Mouse (Mus musculus) embryonic facial prominence, embryonic 11.5 days (tissue): ENCODE results near the gene Tom1l1. TPM values are rescaled to one million over a fixed set of nuclear protein-coding genes. Genes with fewer than 3 reads are reported as not detected.
A peak's percentile ranks its signal among the peaks of the same experiment; 100 is the strongest.

ENCODE experiments used
- ATAC-seq: fragments of 200-750 bp; cut with Nextera tagmentation; replicated peaks from 2 replicates; pipeline ENCODE4 v1.8.0; 2017; ENCODE audit warnings: low read depth; ENCODE audit not compliant: insufficient number of reproducible peaks, low FRiP score, low TSS enrichment
- DNase-seq: peaks from one replicate; pipeline ENCODE4 v3.0.0-alpha.2; 2015; ENCODE audit warnings: low spot score
- H3K27ac ChIP-seq: fragments of 300-500 bp; sonication (generic); replicated peaks from 2 replicates; pipeline ENCODE4 v1.5.1; 2014; ENCODE audit warnings: mild to moderate bottlenecking, low read depth, low read length, control low read depth
- H3K27me3 ChIP-seq: fragments of 300-500 bp; sonication (generic); 2 replicates; pipeline ENCODE4 v1.6.1; 2014; ENCODE audit warnings: mild to moderate bottlenecking, low read length, moderate library complexity, mixed read lengths; ENCODE audit not compliant: control insufficient read depth, insufficient read depth
- H3K36me3 ChIP-seq: fragments of 300-500 bp; sonication (generic); replicated peaks from 2 replicates; pipeline ENCODE4 v1.6.1; 2014; ENCODE audit warnings: low read depth, mild to moderate bottlenecking, low read length, moderate library complexity, mixed read lengths; ENCODE audit not compliant: control insufficient read depth, insufficient read depth
- H3K4me1 ChIP-seq: fragments of 300-500 bp; sonication (generic); 2 replicates; pipeline ENCODE4 v1.6.1; 2014; ENCODE audit warnings: low read length, mixed read lengths; ENCODE audit not compliant: control insufficient read depth, insufficient read depth
- H3K4me2 ChIP-seq: fragments of 300-500 bp; sonication (generic); 2 replicates; pipeline ENCODE4 v1.6.1; 2014; ENCODE audit warnings: low read depth, mild to moderate bottlenecking, control low read depth, low read length, moderate library complexity
- H3K4me3 ChIP-seq: fragments of 300-500 bp; sonication (generic); 2 replicates; pipeline ENCODE4 v1.5.1; 2014; ENCODE audit warnings: low read depth, low read length, control low read depth
- H3K9ac ChIP-seq: fragments of 300-500 bp; sonication (generic); replicated peaks from 2 replicates; pipeline ENCODE4 v1.6.1; 2014; ENCODE audit warnings: mild to moderate bottlenecking, control low read depth, low read length
- H3K9me3 ChIP-seq: fragments of 300-500 bp; sonication (generic); replicated peaks from 2 replicates; pipeline ENCODE4 v1.6.1; 2016; ENCODE audit warnings: mild to moderate bottlenecking, low read length, inconsistent platforms, mixed read lengths; ENCODE audit not compliant: control insufficient read depth
- WGBS: fragments of 180-500 bp; shearing (Covaris S2); extraction: QIAGEN DNeasy Blood & Tissue Kit; methylation state at CpG from one replicate; pipeline ENCODE4 v1.1.7; 2014; 5-methylcytosine and 5-hydroxymethylcytosine counted together
- polyA plus RNA-seq: library from polyadenylated mRNA; unstranded; fragments of >200 nt; fragmentation: Nextera tagmentation; extraction: Ambion mirVana; gene quantifications from 2 replicates; pipeline ENCODE4 v1.2.1, GENCODE M21; 2014

Tom1l1 gene
- polyA plus RNA-seq, 1 experiment from 2014 or later, result 20.6 TPM

DNA sequence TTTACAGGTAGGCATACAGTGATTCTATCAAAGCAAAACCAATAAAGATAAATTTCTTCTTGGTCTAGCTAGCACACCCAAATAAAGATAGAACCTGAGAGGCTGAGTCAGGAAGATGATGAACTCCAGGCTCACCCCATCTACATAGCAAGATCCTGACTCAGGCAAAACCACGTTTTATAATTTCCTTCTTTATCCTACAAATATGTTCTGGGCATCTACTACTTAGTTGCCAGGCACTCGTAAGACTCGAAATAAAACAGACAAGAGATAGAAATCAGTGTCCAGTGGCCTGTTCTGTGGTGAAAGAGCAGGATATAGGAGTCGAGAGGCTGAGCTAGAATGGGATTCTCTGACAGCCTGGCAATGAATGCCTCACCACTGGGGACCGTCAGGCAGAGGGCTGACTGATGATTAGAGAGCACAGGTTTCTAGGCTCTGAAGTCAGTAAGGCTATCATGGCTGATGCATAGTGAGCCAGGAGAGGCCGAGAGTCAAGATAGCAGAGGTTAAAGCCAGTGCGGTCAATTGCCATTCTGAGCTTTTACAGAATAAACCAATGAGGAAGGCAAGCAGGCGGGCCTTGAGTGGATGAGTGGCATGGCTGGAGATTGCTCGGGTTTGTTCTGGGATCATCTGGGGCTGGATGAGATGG, 37.8 kb downstream of the Tom1l1 start:
- Histone ChIP-seq H3K4me3 (no peak overlapping the region), H3K4me1 (no peaks in the 10 kb centered on the region), H3K9ac (no peak overlapping the region), H3K4me2 (no peak overlapping the region), H3K9me3 (no peaks in the 10 kb centered on the region), H3K36me3 (no peaks in the 10 kb centered on the region; the same call in none of the 2 replicates), H3K27ac (no peak overlapping the region), H3K27me3 (no peaks in the 10 kb centered on the region)
- WGBS, result 86% methylated on average over 9 of the region's 9 CpGs
- ATAC-seq (no peak), DNase-seq (no peak)

GRCm38 (mm10) chr11:90649777-90650176, 38.4 kb downstream of the Tom1l1 start:
- no peaks in the 10 kb centered on the region for H3K27me3 ChIP-seq
- H3K4me3 ChIP-seq, result no peak overlapping the region

GRCm38 (mm10) chr11:90638312-90638830, 49.8 kb downstream of the Tom1l1 start:
- peak; percentile 26 for ATAC-seq
- peak overlapping the region; percentile 77 for H3K27ac ChIP-seq
- under 1% methylated on average over 44 of the region's 54 CpGs for WGBS
- no peaks in the 10 kb centered on the region for H3K36me3 ChIP-seq
- H3K4me2 ChIP-seq, result peak overlapping the region; percentile 61
- peak overlapping the region; percentile 97 for H3K4me3 ChIP-seq
- DNase-seq, result peak; percentile 43
- no peaks in the 10 kb centered on the region for H3K27me3 ChIP-seq
- peak overlapping the region; percentile 96 for H3K9ac ChIP-seq
- H3K9me3 ChIP-seq, result no peaks in the 10 kb centered on the region
- no peaks in the 10 kb centered on the region for H3K4me1 ChIP-seq

More at GRCm38 (mm10) chr11:90649777-90650176, 38.4 kb downstream of the Tom1l1 start:
- H3K9me3 ChIP-seq, result no peaks in the 10 kb centered on the region
- H3K36me3 ChIP-seq, result no peaks in the 10 kb centered on the region; the same call in none of the 2 replicates
- H3K4me2 ChIP-seq, result no peak overlapping the region
- WGBS, result 96% methylated on average over 6 of the region's 6 CpGs
- no peak overlapping the region for H3K9ac ChIP-seq
- ATAC-seq, result no peak
- no peak overlapping the region for H3K27ac ChIP-seq
- DNase-seq, result no peak
- no peaks in the 10 kb centered on the region for H3K4me1 ChIP-seq

GRCm38 (mm10) chr11:90637440-90638311, 50.5 kb downstream of the Tom1l1 start, which contains the start of the genes Stxbp4 and Cox11:
TSS of gene Stxbp4 (minus strand) at chr11:90638084.
TSS of gene Cox11 (plus strand) at chr11:90638173.
- Histone ChIP-seq H3K4me1 (no peaks in the 10 kb centered on the region), H3K36me3 (no peaks in the 10 kb centered on the region), H3K9ac (peak within 1 kb of the TSS; percentile 96), H3K4me2 (peak within 1 kb of the TSS; percentile 61), H3K27ac (peak within 1 kb of the TSS; percentile 77), H3K27me3 (no peaks in the 10 kb centered on the region), H3K4me3 (peak within 1 kb of the TSS; percentile 97), H3K9me3 (no peaks in the 10 kb centered on the region)
- peak; percentile 95 for ATAC-seq
- peak; percentile 97 for DNase-seq
- WGBS, result under 1% methylated on average over 45 of the region's 48 CpGs

GRCm38 (mm10) chr11:90634661-90635060, 53.5 kb downstream of the Tom1l1 start:
- no peak overlapping the region for H3K4me2 ChIP-seq

DNA sequence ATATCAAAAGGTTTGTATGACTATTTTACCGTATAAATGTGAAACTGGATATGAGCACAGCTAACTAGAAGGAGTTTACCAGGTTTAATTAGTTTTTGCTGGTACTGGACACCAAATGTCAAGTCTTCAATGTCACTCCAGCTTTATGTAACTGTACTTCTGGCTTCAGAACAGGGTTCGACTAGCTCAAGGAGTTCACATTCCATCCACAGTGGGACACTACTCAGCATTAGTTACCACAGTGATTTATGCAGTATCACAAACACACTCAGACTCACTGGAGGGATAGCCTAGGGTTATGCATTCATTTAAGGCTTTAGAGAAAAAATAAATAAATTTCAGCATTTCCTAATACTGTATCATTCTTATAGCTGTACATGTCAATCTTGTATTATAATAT, 55.7 kb downstream of the Tom1l1 start:
- WGBS, result 77% methylated on average over 2 of the region's 2 CpGs
- no peaks in the 10 kb centered on the region for H3K27me3 ChIP-seq
- ATAC-seq, result no peak

More at GRCm38 (mm10) chr11:90634661-90635060, 53.5 kb downstream of the Tom1l1 start:
- H3K4me1 ChIP-seq, result no peaks in the 10 kb centered on the region
- no peaks in the 10 kb centered on the region for H3K27me3 ChIP-seq
- DNase-seq (no peak), ATAC-seq (no peak)
- 91% methylated on average over 3 of the region's 3 CpGs for WGBS
- no peak overlapping the region for H3K9ac ChIP-seq
- H3K4me3 ChIP-seq, result no peak overlapping the region
- H3K27ac ChIP-seq, result no peak overlapping the region
- H3K9me3 ChIP-seq, result no peaks in the 10 kb centered on the region
- no peaks in the 10 kb centered on the region for H3K36me3 ChIP-seq

DNA sequence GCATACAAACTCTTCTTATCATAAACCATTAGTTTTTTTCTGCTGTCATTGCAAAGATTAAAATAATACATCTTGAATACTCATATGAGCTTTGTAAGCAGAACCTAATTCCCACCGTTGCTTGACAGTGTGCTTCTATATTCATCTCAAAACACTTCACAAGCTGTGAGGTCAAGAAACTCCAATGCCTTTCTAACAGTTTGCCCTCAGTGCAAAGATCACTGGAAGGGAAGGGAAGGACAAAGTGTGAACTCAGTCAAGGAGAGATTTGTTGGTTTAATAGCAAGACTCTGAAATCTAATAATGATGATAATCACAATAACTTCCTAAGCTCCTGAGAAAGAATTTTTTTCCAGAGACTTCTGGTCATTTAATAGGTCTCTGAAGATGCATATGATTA, 60.4 kb downstream of the Tom1l1 start:
- Histone ChIP-seq H3K9me3 (no peaks in the 10 kb centered on the region), H3K27ac (no peak overlapping the region), H3K27me3 (no peaks in the 10 kb centered on the region), H3K4me1 (no peaks in the 10 kb centered on the region), H3K4me2 (no peak overlapping the region), H3K4me3 (no peak overlapping the region), H3K36me3 (no peaks in the 10 kb centered on the region), H3K9ac (no peak overlapping the region)
- no peak for DNase-seq
- no peak for ATAC-seq
- 98% methylated on average over 1 of the region's 1 CpGs for WGBS

More for the DNA sequence above, 55.7 kb downstream of the Tom1l1 start:
- Histone ChIP-seq H3K9me3 (no peaks in the 10 kb centered on the region), H3K9ac (no peak overlapping the region), H3K4me2 (no peak overlapping the region), H3K4me3 (no peak overlapping the region), H3K4me1 (no peaks in the 10 kb centered on the region), H3K27ac (no peak overlapping the region), H3K36me3 (no peaks in the 10 kb centered on the region)
- DNase-seq, result no peak
